Mouse (Mus musculus): Measurements from ENCODE around the gene Insm1. TPM values are rescaled to one million over a fixed set of nuclear protein-coding genes. Genes with fewer than 3 reads are reported as not detected.

Insm1 gene
- polyA plus RNA-seq, 1 experiment = not detected

DNA sequence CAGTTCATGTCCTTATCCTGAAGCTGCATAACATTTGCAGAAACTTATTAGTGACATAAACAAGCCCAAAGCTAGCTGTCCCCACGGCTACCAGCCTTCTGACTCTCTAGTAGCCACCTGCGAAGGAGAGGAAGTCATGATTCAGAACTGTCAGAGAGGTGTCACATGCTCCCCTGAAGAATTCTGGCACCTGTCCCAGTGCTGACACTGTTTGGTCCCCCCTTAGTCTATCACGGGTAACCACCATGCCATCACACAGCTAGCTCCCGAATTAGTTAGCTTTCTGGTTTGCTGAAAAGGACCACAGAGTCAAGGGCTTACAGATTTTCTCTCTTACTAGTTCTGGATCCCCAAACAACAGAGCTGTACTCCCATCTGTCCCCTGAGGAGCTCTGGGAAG lies 43.3 kb downstream of the Insm1 start:
- Histone ChIP-seq H3K4me3 (ENCODE audit: control insufficient read depth, low read depth, low read length) (no peak overlapping the region), H3K27me3 (ENCODE audit: control insufficient read depth, insufficient read depth, low read length) (no peaks in the 10 kb centered on the region)
- no peak for TF ChIP-seq POLR2A (IDR thresholded peaks at IDR 0.05; ENCODE audit: control insufficient read depth, low read depth, low read length)

DNA sequence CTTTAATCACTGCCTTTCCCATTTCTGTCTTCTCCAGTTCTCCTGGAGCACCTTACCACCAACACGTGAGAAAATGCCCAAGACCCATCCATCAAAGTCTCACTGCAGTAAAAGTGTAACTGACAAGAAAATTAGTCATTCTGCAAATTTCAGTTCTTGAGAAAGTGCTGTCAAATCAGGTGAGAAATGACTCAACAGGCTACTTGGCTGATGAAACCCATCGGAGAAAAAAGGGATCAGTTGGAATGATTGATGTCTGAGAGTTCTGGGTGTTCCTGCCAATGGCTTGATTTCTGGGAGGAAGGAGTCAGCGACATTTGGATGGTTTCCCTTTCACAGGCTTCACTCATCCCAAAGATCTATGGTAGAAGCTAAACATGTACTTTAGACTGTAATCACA lies 44.8 kb downstream of the Insm1 start:
- Histone ChIP-seq H3K27me3 (ENCODE audit: control insufficient read depth, insufficient read depth, low read length) (no peaks in the 10 kb centered on the region), H3K4me3 (ENCODE audit: control insufficient read depth, low read depth, low read length) (no peak overlapping the region), H3K27ac (ENCODE audit: control insufficient read depth, insufficient read depth, low read depth, low read length) (no peak overlapping the region), H3K4me1 (ENCODE audit: control insufficient read depth, insufficient read depth, low read length) (no peaks in the 10 kb centered on the region), H3K36me3 (ENCODE audit: control insufficient read depth, insufficient read depth, low read length) (no peaks in the 10 kb centered on the region)
- TF ChIP-seq POLR2A (IDR thresholded peaks at IDR 0.05; ENCODE audit: control insufficient read depth, low read depth, low read length) (no peak), CTCF (IDR thresholded peaks at IDR 0.05; ENCODE audit: control insufficient read depth, insufficient read depth, insufficient replicate concordance, low read depth, low read length) (no peak)

More for the DNA sequence above, 43.3 kb downstream of the Insm1 start:
- Histone ChIP-seq H3K36me3 (ENCODE audit: control insufficient read depth, insufficient read depth, low read length) (no peaks in the 10 kb centered on the region), H3K27ac (ENCODE audit: control insufficient read depth, insufficient read depth, low read depth, low read length) (no peak overlapping the region), H3K4me1 (ENCODE audit: control insufficient read depth, insufficient read depth, low read length) (no peaks in the 10 kb centered on the region)
